Mouse (Mus musculus): ENCODE results near the gene Usp29. TPM values are rescaled to one million over a fixed set of nuclear protein-coding genes. Genes with fewer than 3 reads are reported as not detected.
A peak's percentile ranks its signal among the peaks of the same experiment; 100 is the strongest.

Usp29 gene
- polyA plus RNA-seq, 1 experiment from 2014 or later, result 17.5 TPM

- no peaks in the 10 kb centered on the region for H3K9me3 ChIP-seq
- no peak overlapping the region for H3K27ac ChIP-seq
- 16% methylated on average over 5 of the region's 5 CpGs for WGBS
- H3K4me1 ChIP-seq, result peaks cover 9% of the 10 kb centered on the region
- no peak overlapping the region; the same call in 1 of the 2 replicates for H3K4me2 ChIP-seq (replicated peaks)
- H3K4me3 ChIP-seq, result no peak overlapping the region
- no peak overlapping the region for H3K9ac ChIP-seq
- H3K36me3 ChIP-seq, result no peaks in the 10 kb centered on the region
- H3K27me3 ChIP-seq (replicated peaks), result no peaks in the 10 kb centered on the region
- peak; percentile 86 for ATAC-seq (ENCODE audit: low FRiP score, low read depth)
Observed at GRCm38 (mm10) chr7:6835351-6835750, 105.0 kb downstream of the Usp29 start.

GRCm38 (mm10) chr7:6837297-6837925 lies 107.0 kb downstream of the Usp29 start:
- Histone ChIP-seq H3K4me3 (no peak overlapping the region), H3K9me3 (no peaks in the 10 kb centered on the region), H3K4me2 (replicated peaks) (no peak overlapping the region), H3K9ac (no peak overlapping the region), H3K27ac (no peak overlapping the region), H3K27me3 (replicated peaks) (no peaks in the 10 kb centered on the region), H3K4me1 (peaks cover 9% of the 10 kb centered on the region), H3K36me3 (no peaks in the 10 kb centered on the region)
- no peak for ATAC-seq (ENCODE audit: low FRiP score, low read depth)
- 42% methylated on average over 3 of the region's 3 CpGs for WGBS

GRCm38 (mm10) chr7:6837926-6838554 lies 107.7 kb downstream of the Usp29 start:
- 83% methylated on average over 9 of the region's 9 CpGs for WGBS
- ATAC-seq (ENCODE audit: low FRiP score, low read depth), result no peak
- no peak overlapping the region for H3K9ac ChIP-seq
- H3K27ac ChIP-seq, result no peak overlapping the region
- H3K9me3 ChIP-seq, result no peaks in the 10 kb centered on the region
- peaks cover 9% of the 10 kb centered on the region for H3K4me1 ChIP-seq
- H3K4me2 ChIP-seq (replicated peaks), result no peak overlapping the region
- no peak overlapping the region for H3K4me3 ChIP-seq
- no peaks in the 10 kb centered on the region for H3K36me3 ChIP-seq
- H3K27me3 ChIP-seq (replicated peaks), result no peaks in the 10 kb centered on the region

- Histone ChIP-seq H3K4me2 (replicated peaks) (no peak overlapping the region), H3K4me1 (no peaks in the 10 kb centered on the region; the same call in 1 of the 2 replicates), H3K9me3 (no peaks in the 10 kb centered on the region), H3K4me3 (no peak overlapping the region), H3K27ac (no peak overlapping the region), H3K27me3 (replicated peaks) (no peaks in the 10 kb centered on the region), H3K36me3 (no peaks in the 10 kb centered on the region), H3K9ac (no peak overlapping the region)
- no peak for ATAC-seq (ENCODE audit: low FRiP score, low read depth)
- WGBS, result 80% methylated on average over 5 of the region's 5 CpGs
Observed at GRCm38 (mm10) chr7:6840860-6841259, 110.5 kb downstream of the Usp29 start.

- H3K4me1 ChIP-seq, result peaks cover 12% of the 10 kb centered on the region; the same call in 1 of the 2 replicates
- WGBS, result 60% methylated on average over 3 of the region's 3 CpGs
- H3K9ac ChIP-seq, result no peak overlapping the region
- H3K4me3 ChIP-seq, result no peak overlapping the region
- no peak overlapping the region for H3K4me2 ChIP-seq (replicated peaks)
- no peaks in the 10 kb centered on the region for H3K36me3 ChIP-seq
- no peak overlapping the region for H3K27ac ChIP-seq
- no peaks in the 10 kb centered on the region for H3K27me3 ChIP-seq (replicated peaks)
- no peaks in the 10 kb centered on the region for H3K9me3 ChIP-seq
- ATAC-seq (ENCODE audit: low FRiP score, low read depth), result no peak
Observed at GRCm38 (mm10) chr7:6849495-6849894, 119.1 kb downstream of the Usp29 start.

GRCm38 (mm10) chr7:6850321-6850720 lies 119.9 kb downstream of the Usp29 start:
- WGBS, result 79% methylated on average over 3 of the region's 3 CpGs
- Histone ChIP-seq H3K4me1 (peaks cover 12% of the 10 kb centered on the region; the same call in 1 of the 2 replicates), H3K27ac (no peak overlapping the region), H3K36me3 (no peaks in the 10 kb centered on the region), H3K27me3 (replicated peaks) (no peaks in the 10 kb centered on the region), H3K9me3 (no peaks in the 10 kb centered on the region), H3K4me2 (replicated peaks) (no peak overlapping the region), H3K9ac (no peak overlapping the region), H3K4me3 (no peak overlapping the region)
- ATAC-seq (ENCODE audit: low FRiP score, low read depth), result no peak

GRCm38 (mm10) chr7:6851256-6851655 lies 120.9 kb downstream of the Usp29 start:
- 81% methylated on average over 6 of the region's 6 CpGs for WGBS
- no peaks in the 10 kb centered on the region for H3K27me3 ChIP-seq (replicated peaks)
- no peak for ATAC-seq (ENCODE audit: low FRiP score, low read depth)
- H3K36me3 ChIP-seq, result no peaks in the 10 kb centered on the region
- H3K4me1 ChIP-seq, result peaks cover 12% of the 10 kb centered on the region; the same call in 1 of the 2 replicates
- H3K9ac ChIP-seq, result no peak overlapping the region
- no peak overlapping the region for H3K4me2 ChIP-seq (replicated peaks)
- H3K9me3 ChIP-seq, result no peaks in the 10 kb centered on the region
- no peak overlapping the region for H3K27ac ChIP-seq
- no peak overlapping the region for H3K4me3 ChIP-seq

- no peaks in the 10 kb centered on the region for H3K27me3 ChIP-seq (replicated peaks)
- no peak overlapping the region for H3K4me3 ChIP-seq
- 31% methylated on average over 5 of the region's 5 CpGs for WGBS
- 0 out of 2 replicates have a peak overlapping the region, but pooled peaks have one; percentile 22 for H3K4me2 ChIP-seq (replicated peaks)
- no peaks in the 10 kb centered on the region for H3K9me3 ChIP-seq
- H3K9ac ChIP-seq, result no peak overlapping the region
- no peaks in the 10 kb centered on the region for H3K36me3 ChIP-seq
- no peak overlapping the region for H3K27ac ChIP-seq
- H3K4me1 ChIP-seq, result peaks cover 12% of the 10 kb centered on the region; the same call in 1 of the 2 replicates
- ATAC-seq (ENCODE audit: low FRiP score, low read depth), result peak; percentile 78
Observed at GRCm38 (mm10) chr7:6851717-6852503, 121.5 kb downstream of the Usp29 start.

GRCm38 (mm10) chr7:6855613-6856405 lies 125.4 kb downstream of the Usp29 start:
- no peak overlapping the region for H3K9ac ChIP-seq
- no peak for ATAC-seq (ENCODE audit: low FRiP score, low read depth)
- WGBS, result 75% methylated on average over 10 of the region's 10 CpGs
- no peak overlapping the region for H3K27ac ChIP-seq
- H3K4me3 ChIP-seq, result no peak overlapping the region
- peaks cover 22% of the 10 kb centered on the region; the same call in 1 of the 2 replicates for H3K4me1 ChIP-seq
- no peaks in the 10 kb centered on the region for H3K36me3 ChIP-seq
- H3K27me3 ChIP-seq (replicated peaks), result no peaks in the 10 kb centered on the region
- no peak overlapping the region for H3K4me2 ChIP-seq (replicated peaks)
- H3K9me3 ChIP-seq, result no peaks in the 10 kb centered on the region

- Histone ChIP-seq H3K9ac (no peak overlapping the region), H3K36me3 (no peaks in the 10 kb centered on the region), H3K27me3 (replicated peaks) (no peaks in the 10 kb centered on the region), H3K4me3 (no peak overlapping the region), H3K4me2 (replicated peaks) (no peak overlapping the region), H3K4me1 (peaks cover 11% of the 10 kb centered on the region; the same call in 1 of the 2 replicates), H3K27ac (no peak overlapping the region), H3K9me3 (no peaks in the 10 kb centered on the region)
- ATAC-seq (ENCODE audit: low FRiP score, low read depth), result no peak
- 18% methylated on average over 5 of the region's 5 CpGs for WGBS
Observed at GRCm38 (mm10) chr7:6858694-6859270, 128.4 kb downstream of the Usp29 start.

GRCm38 (mm10) chr7:6860689-6861088 lies 130.3 kb downstream of the Usp29 start:
- Histone ChIP-seq H3K36me3 (no peaks in the 10 kb centered on the region), H3K4me2 (replicated peaks) (no peak overlapping the region), H3K4me3 (no peak overlapping the region), H3K4me1 (peaks cover 11% of the 10 kb centered on the region; the same call in 1 of the 2 replicates), H3K9ac (no peak overlapping the region), H3K27ac (no peak overlapping the region), H3K27me3 (replicated peaks) (no peaks in the 10 kb centered on the region), H3K9me3 (no peaks in the 10 kb centered on the region)
- 8% methylated on average over 6 of the region's 6 CpGs for WGBS
- ATAC-seq (ENCODE audit: low FRiP score, low read depth), result peak; percentile 62

Data from neural tube, embryonic 12.5 days (tissue).